Mouse (Mus musculus) liver, adult (tissue): ENCODE measurements around the gene Atxn7l1.

Experiments
- GATA4 ChIP-seq: IDR thresholded peaks from 2 replicates; pipeline ENCODE4 v1.6.1; 2014; ENCODE audit warnings: mild to moderate bottlenecking, low read length; ENCODE audit not compliant: insufficient replicate concordance

The Atxn7l1 gene

DNA sequence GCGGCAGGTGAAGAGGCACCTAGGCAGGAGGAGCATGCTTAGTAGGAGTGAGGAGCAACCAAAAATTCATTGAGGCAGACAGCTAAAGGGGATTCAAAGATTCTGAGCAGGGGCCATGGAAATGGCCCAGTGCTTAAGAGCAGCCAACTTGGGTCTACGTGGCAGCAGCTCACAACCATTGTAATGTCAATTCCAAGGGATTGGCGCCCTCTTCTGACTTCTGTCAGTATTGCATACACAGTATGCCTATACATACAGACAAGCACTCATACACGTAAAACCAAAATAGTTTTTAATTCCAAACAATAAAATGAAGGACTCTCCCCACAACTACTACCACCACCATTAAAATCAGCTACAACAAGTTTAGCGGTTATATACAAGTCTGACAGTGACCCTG is 122.2 kb downstream of the Atxn7l1 start:
- no peak for TF ChIP-seq GATA4

DNA sequence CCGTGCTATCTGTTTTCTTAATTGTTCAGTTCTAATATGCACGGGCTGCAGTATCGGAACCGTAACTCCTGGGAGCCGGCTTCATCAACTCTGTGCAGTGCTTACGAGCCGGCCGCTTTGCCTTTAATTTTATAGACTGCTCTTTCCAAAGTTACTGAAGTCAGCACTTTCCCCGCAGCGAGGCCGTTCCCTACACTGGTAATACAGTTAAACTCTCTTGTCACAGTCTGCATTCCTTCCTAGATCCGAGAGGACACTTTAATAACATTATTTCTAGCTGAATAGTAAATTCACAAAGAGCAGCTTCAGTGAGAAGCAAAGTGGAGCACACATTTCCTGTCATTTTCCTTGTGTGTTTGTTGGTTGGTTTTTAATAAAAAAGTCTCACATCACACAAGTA is 124.4 kb downstream of the Atxn7l1 start:
- TF ChIP-seq GATA4: no peak

DNA sequence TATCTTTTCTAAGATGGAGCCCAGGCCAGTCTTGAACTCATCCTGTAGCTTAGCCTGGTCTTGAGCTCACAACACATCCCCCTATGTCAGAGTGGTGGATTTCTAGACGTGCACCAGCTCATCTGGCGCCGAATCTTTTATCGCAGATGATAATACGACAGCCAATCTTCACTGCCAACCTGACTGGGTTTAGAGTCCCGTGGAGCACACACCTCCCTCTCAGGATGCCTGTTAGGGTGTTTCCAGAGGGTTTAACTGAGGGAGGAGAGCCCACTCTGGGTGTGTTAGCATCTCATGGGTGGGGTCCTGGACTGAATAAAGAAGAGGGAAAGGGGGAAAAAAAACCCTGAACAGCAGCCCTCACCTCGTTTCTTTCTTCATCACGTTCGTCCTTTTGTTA is 124.9 kb downstream of the Atxn7l1 start:
- TF ChIP-seq GATA4: no peak

DNA sequence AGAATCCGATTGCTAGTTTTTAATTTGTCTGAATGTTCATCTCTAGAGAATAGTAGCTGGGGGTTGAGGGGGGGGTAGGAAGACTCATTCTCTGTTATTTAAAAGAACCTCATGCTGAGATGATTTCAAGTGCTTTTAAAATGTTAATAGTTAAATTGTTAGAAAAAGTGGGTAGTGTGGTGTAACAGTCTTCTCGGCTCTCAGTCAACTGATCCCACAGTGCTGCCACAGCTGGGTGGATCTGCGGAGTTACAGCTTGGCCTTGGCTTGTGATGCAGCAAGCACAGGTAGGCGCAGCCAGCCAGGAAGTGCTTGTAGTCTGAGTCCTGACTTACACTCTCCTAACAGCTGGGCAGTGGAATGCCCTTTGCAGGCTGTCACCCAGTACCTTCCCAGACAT is 125.7 kb downstream of the Atxn7l1 start:
- no peak for TF ChIP-seq GATA4

DNA sequence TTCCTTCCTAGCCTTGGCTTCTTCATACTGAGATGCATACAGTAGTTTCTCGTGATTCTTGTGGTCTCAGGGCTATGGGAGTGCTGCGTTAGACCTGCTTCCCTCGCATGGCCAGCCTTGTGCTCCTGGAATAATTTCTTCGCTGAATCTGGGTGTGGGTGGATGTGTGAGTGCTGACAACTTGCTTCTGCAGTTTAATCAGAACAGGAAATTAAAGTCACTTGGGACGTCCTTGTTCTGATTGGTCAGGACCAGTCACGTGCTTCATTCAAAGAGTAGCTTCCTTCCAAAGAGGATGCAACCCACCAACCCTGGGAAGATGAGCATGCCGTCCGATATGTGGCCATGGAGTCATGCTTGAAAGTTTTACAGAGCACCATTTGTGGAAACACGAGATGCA is 126.2 kb downstream of the Atxn7l1 start:
- TF ChIP-seq GATA4: no peak

DNA sequence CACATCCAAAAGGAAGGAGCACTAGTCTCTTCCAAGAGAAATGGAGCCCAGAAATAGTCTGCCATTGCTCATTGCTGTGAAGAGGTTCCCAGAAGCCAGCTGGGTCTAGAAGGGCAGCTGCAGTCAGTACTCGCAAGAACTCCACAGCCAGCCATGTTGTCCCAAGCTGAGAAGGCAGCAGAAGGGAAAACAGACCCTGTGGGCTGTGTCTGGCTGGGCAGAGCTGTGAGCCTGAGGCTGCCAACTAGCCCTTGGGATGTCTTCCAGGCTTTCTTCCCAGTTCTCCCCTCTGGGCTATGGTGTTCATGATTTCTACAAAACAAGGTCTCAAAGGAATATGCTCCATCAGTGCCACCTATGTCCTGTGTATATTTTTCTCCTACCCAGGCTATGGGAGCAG is 128.5 kb downstream of the Atxn7l1 start:
- no peak for TF ChIP-seq GATA4

DNA sequence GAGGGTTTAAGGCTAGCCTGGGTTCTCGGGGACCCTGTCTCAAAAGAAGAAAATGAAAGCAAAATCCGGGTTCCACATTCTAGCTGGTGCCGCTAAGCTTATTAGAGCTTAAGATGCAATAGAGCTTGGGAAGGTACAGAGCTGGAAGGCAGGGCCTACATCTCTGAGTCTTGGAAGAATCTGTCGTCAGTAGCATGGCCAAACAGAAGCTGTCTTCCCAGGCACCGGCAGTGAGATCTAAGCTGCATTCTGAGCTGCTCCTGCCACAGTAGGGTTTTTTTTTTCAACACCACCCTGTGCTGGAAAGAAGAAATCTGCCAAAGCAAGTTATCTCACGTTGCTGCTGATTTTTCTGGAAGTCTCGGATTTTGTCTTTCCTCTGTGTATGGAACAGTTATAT is 129.9 kb downstream of the Atxn7l1 start:
- TF ChIP-seq GATA4: no peak

DNA sequence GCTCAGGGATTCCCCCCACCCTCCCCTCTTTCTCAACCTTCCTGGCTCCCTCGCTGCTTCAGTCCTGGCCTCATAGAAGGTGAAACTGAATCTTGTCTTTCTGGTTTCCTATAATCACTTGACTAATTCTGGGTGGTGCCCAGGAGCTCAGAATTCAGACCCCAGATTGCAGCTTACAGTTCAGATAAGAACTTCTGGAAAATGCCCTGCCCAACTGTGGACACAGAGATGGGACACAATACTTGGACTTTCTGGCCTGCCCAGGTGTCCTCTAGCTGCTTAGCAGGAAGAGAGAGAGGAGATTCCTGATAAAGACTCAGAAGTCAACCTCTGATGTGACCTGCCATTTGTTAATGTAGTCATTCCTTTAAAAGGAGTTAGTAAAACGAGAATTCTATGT is 131.7 kb downstream of the Atxn7l1 start:
- TF ChIP-seq GATA4: no peak

DNA sequence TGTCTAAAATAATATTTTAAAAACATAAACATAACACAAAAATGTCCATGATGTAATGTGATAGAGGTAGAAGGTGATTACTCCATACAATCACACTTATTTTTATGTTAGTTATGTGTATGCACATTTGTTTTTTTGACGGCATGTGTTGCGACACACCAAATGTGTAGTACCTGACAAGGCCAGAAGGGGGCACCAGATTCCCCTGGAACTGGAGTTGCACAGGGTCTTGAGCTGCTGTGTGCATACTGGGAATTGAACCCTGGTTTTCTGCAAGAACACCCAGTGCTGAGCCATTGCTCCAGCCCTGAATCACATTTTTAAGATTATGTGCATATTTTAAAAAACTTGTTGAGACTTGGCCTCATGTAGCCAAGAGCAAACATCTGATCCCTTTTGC is 133.3 kb downstream of the Atxn7l1 start:
- TF ChIP-seq GATA4: no peak

DNA sequence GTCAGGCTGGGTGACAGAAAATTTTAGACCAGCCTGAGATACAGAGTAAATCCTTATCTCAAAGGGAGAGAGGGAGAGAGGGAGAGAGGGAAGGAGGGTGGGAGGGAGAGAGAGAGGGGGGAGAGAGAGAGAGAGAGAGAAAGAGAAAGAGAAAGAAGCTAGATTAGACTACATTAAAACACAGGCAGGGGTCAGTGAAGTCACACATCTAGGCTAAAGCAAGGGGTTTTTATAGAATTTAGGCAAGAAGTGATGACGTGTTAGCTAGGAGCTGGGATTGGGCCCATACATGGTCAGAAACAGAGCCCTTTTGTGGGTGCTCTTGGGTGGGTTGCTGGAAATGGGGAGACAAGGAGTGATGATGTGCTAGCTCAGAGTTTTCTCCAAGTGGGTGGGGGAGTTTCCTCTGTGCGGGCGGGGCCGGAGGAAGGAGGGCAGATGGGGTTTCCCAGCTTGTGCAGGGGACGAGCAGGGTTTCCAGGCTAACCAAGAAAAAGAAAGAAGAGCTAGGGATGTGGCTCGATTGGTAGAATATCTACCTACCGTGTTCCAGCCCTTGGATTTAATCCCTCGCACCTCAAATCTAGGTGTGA is 136.9 kb downstream of the Atxn7l1 start:
- no peak for TF ChIP-seq GATA4

DNA sequence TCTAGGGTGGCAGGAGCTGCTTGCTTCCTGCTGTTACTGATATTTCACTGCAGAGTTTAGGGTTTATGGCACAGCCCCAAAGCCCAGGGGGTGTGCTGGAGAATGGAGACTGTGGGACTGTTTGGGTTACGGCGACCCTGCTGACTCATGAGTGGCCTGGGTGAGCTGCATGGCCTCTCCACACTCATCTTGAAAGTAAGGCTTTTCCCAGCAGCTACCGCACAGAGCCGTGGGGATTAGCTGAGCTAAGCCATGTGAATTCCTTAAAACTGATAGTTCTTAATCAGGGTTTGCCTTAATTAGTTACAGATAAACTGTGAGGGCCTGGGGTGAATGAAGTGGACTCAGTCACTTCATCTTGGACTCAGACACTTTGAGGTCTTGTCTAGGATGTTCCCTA is 137.9 kb downstream of the Atxn7l1 start:
- TF ChIP-seq GATA4: no peak

DNA sequence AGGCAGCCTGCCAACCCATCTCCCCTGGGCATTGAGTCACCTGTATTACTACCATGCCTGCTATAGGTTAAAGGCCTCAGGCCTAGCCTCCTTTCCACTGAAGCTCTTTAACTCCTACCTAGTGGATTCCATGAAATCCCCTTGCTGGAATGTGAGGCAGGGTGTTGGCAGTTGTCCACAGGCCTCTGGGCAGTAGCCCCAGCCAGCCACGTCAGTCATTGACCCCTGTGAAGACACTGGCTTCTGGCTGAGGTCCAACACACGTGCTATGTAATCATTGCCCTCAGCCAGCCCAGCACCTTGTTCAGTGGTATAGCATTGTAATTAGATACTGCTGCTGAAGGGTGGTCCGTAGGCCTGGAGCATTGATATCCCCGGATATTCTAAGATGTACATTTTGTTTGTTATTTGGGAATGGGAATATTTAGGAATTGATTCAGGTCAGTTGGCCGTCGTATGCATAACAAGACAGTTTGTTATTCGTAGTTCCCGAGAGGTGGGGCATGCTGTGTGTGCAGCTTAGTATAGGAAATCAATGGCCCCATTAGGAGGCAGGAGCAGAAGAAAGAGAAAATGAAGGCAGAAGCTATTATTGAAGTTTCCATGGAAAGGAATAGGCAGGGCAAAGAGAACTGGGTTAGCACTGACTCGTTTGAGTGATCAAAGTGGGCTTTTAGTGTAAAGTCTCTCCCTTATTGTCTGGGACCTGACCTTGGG is 138.6 kb downstream of the Atxn7l1 start:
- TF ChIP-seq GATA4: no peak

DNA sequence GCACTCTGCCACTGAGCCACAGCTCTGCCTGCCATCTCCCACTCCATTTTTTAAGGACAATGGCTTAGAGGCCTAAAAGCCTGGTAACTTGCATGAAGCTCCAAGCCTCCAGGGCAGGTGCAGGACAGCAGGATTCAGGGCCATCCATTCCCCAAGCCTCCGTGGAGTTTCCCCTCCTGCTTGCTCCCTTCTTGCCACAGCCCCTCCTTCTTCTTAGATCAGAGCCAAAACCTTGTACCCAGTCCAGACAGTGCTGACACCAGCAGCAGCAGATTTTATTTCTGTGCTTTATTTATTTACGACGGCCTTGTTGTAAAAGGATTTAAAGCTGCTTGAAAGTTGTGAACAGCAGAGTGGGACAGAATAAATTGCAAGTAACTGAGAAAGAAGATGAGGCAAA is 140.2 kb downstream of the Atxn7l1 start:
- TF ChIP-seq GATA4: no peak

DNA sequence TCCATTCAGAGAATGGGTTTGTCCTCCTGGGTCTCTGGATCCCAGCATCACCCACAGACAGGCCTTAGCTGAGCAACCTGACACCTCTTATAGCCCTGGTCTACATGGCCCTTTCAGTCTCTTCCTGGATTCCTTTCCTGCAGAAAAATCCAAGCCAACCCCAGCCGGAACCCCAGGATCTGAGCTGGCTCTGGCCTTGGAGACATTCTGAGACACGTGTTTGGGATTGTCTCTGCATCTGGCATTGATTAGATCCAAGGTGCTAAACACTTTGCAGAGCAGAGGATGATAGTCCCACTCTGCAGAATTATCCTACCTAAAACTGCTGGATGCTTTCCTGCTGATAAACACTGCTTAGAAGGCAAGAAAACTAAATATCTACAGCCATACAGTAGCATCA is 141.3 kb downstream of the Atxn7l1 start:
- TF ChIP-seq GATA4: no peak

DNA sequence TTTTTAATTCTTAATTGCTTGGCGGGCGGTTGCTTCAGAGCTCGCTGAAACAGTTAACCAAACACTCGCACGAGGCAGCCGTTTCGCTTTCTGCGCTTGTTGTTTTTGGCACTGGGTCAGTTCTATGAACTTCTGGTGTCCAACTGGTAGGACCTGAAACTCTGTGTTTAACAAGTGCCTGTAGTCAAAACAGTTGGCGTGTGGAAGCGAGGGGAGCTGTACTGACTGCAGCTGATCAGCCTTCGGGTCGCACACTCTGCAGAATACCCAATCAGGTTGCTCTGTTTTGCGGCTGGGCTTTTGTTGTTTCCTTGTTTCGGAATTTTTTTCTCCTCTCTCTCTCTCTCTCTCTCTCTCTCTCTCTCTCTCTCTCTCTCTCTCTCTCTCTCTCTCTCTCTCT is 154.6 kb downstream of the Atxn7l1 start:
- TF ChIP-seq GATA4: no peak

DNA sequence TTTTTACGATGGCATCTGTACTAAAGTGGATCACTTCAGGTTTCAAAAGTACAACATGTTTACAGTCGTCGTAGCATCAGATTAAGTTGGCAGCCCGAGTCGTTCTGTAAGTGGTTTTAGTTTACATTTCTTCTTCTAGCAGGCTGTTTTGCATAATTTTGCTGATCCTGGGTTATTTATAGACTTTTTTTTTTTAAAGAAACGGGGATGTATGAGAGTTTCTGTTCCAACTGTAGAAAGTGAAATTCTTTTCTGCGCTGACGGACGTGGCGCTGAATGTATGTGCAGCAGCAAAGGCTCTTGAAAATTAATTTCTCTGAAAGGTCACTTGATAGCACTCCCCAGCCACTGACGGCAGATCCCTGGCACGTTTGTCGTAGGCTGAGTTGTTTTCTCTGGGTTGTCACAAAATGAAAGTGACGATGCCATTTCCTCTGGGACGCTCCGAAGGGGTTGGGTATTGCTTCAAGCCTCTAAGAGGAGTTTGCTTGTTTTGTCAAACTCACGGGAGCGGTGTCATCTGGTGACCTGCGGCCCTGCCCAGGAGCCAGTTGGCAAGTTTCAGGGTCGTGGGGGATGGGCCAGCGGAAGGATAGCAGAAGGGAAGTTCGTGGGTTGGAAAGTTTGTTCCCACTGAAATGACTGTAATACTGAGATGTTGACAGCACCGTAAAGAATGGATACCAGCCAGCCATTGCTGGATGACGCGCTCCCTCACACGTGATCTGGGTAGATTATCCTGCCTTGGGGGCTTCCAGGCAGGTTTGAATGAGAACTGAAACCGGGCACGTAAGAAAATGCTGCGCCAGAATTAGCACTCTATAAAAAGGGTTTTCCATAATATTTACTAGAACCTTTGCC is 155.3 kb downstream of the Atxn7l1 start:
- peak; percentile 7; the same call in 1 of the 2 replicates for TF ChIP-seq GATA4

DNA sequence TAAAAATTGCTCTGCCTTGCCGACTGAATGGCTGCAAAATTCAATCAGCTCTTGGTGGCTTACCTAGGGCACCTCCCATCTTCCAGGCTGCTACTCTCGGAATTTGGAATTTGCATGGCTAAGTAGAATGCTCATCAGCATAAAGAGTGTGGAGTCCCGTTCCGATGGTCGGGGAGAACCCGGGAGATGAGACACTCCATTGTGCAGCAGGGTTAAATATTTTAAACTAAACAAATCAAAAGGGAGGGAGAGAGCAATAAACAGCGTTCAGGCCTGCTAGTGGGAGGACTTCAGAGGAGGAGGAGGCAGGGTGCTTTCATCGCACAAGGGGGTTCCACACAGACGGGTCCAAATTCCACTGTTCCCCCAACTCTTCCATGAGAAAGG is 155.9 kb downstream of the Atxn7l1 start:
- no peak for TF ChIP-seq GATA4

DNA sequence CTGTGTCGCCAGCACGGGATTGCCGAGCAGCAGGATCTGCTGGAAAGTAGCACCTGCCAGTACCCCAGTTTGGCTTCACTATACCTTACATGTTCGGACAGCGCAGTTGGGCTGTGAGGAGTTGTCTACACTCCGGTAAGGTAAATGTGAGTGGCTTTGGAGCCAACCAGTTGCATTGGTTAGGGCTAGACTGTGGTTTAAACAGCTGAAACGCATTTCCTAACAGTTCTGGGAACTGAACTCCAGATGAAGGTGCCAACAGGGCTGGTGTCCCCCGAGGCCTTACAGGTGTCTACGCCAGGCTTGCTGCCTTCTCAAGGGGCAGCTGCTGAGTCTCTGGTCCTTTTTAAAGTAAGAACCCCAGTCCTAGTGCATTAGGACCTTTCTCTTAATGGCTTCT is 157.6 kb downstream of the Atxn7l1 start:
- no peak for TF ChIP-seq GATA4
